Mouse (Mus musculus) MEL (cell line): ENCODE results near the gene Mrto4. TPM values are rescaled to one million over a fixed set of nuclear protein-coding genes. Genes with fewer than 3 reads are reported as not detected.

Experiments used
- DNase-seq: peaks from one replicate; pipeline ENCODE4 v3.0.0; 2011; ENCODE audit warnings: low read depth, low spot score
- H3K27ac ChIP-seq: 2 replicates; pipeline ENCODE4 v1.5.1; 2012; ENCODE audit warnings: low read depth, mild to moderate bottlenecking, control low read depth, low read length, moderate library complexity; ENCODE audit not compliant: control insufficient read depth
- H3K27me3 ChIP-seq, 2 experiments: fragments of 150-350 bp in 1 of 2; sonication (generic) in 1 of 2; 2 replicates each; pipeline ENCODE4 v1.6.1; 2012; ENCODE audit warnings: low read length in 2 of 2, mild to moderate bottlenecking in 2 of 2, improper control_type of control experiment in 1 of 2, moderate library complexity in 1 of 2; ENCODE audit not compliant: insufficient read depth in 2 of 2, control insufficient read depth in 1 of 2
- H3K36me3 ChIP-seq, 2 experiments: 2 replicates each; pipeline ENCODE4 v1.6.1; 2012 to 2014; ENCODE audit warnings: low read length in 2 of 2, improper control_type of control experiment in 1 of 2, inconsistent platforms in 1 of 2, mild to moderate bottlenecking in 1 of 2; ENCODE audit not compliant: insufficient read depth in 2 of 2, control insufficient read depth in 1 of 2
- H3K4me1 ChIP-seq, 2 experiments: fragments of 150-350 bp in 1 of 2; sonication (generic) in 1 of 2; 2 replicates each; pipeline ENCODE4 v1.6.1; 2012; ENCODE audit warnings: low read length in 2 of 2, improper control_type of control experiment in 1 of 2, mild to moderate bottlenecking in 1 of 2; ENCODE audit not compliant: insufficient read depth in 2 of 2, control insufficient read depth in 1 of 2
- H3K4me3 ChIP-seq, 2 experiments: fragments of 150-350 bp in 1 of 2; sonication (generic) in 1 of 2; 2 replicates each; pipeline ENCODE4 v1.5.1; 2012; ENCODE audit warnings: low read depth in 2 of 2, low read length in 2 of 2, mild to moderate bottlenecking in 2 of 2, moderate library complexity in 2 of 2, control low read depth in 1 of 2, improper control_type of control experiment in 1 of 2; ENCODE audit not compliant: control insufficient read depth in 1 of 2, insufficient read depth in 1 of 2
- H3K79me2 ChIP-seq: 2 replicates; pipeline ENCODE4 v1.6.1; 2012; ENCODE audit warnings: mild to moderate bottlenecking, low read length, moderate library complexity; ENCODE audit not compliant: control insufficient read depth, poor library complexity, insufficient read depth
- H3K9ac ChIP-seq: 2 replicates; pipeline ENCODE4 v1.6.1; 2012; ENCODE audit warnings: low read depth, mild to moderate bottlenecking, control low read depth, low read length, moderate library complexity; ENCODE audit not compliant: control insufficient read depth, poor library complexity, severe bottlenecking
- H3K9me3 ChIP-seq: fragments of 150-350 bp; sonication (generic); replicated peaks from 2 replicates; pipeline ENCODE4 v1.6.1; 2012; ENCODE audit warnings: mild to moderate bottlenecking, low read length, improper control_type of control experiment, moderate library complexity; ENCODE audit not compliant: insufficient read depth
- CHD1 ChIP-seq: IDR thresholded peaks from 2 replicates; pipeline ENCODE4 v1.6.1; 2012; ENCODE audit warnings: low read depth, mild to moderate bottlenecking, inconsistent platforms, low read length, improper control_type of control experiment
- CTCF ChIP-seq, 3 experiments: IDR thresholded peaks in 2 of 3; conservative IDR thresholded peaks in 1 of 3; 2 replicates each; pipeline ENCODE4 v1.5.1; 2011 to 2012; ENCODE audit warnings: low read length in 3 of 3, low read depth in 2 of 3, mild to moderate bottlenecking in 2 of 3, improper control_type of control experiment in 1 of 3, inconsistent platforms in 1 of 3, mixed read lengths in 1 of 3, moderate library complexity in 1 of 3; ENCODE audit not compliant: control insufficient read depth in 1 of 3, insufficient read depth in 1 of 3, poor library complexity in 1 of 3, severe bottlenecking in 1 of 3
- EP300 ChIP-seq, 2 experiments: IDR thresholded peaks; 2 replicates each; pipeline ENCODE4 v1.6.1; 2011; ENCODE audit warnings: improper control_type of control experiment in 2 of 2, low read length in 2 of 2, low read depth in 1 of 2, mild to moderate bottlenecking in 1 of 2
- ETS1 ChIP-seq: IDR thresholded peaks from 2 replicates; pipeline ENCODE4 v1.6.1; 2012; ENCODE audit warnings: low read depth, mild to moderate bottlenecking, inconsistent platforms, low read length, improper control_type of control experiment, moderate library complexity
- GATA1 ChIP-seq: IDR thresholded peaks from 2 replicates; pipeline ENCODE4 v1.6.1; 2011; ENCODE audit warnings: low read depth, low read length, improper control_type of control experiment
- JUND ChIP-seq: IDR thresholded peaks from 2 replicates; pipeline ENCODE4 v1.6.1; 2011; ENCODE audit warnings: low read depth, mild to moderate bottlenecking, improper control_type of control experiment, low read length
- KAT2A ChIP-seq: conservative IDR thresholded peaks from 2 replicates; pipeline ENCODE4 v1.6.1; 2012; ENCODE audit warnings: low read depth, low read length, improper control_type of control experiment, inconsistent platforms
- MAFK ChIP-seq: IDR thresholded peaks from 2 replicates; pipeline ENCODE4 v1.6.1; 2011; ENCODE audit warnings: low read depth, mild to moderate bottlenecking, low read length, improper control_type of control experiment, borderline replicate concordance
- MAX ChIP-seq: IDR thresholded peaks from 2 replicates; pipeline ENCODE4 v1.6.1; 2011; ENCODE audit warnings: low read length, improper control_type of control experiment
- MEF2A ChIP-seq: IDR thresholded peaks from 2 replicates; pipeline ENCODE4 v1.6.1; 2014; ENCODE audit warnings: low read depth, mild to moderate bottlenecking, inconsistent platforms, low read length, improper control_type of control experiment; ENCODE audit not compliant: poor library complexity, insufficient replicate concordance, severe bottlenecking; ENCODE audit errors: extremely low read depth
- MXI1 ChIP-seq: IDR thresholded peaks from 2 replicates; pipeline ENCODE4 v1.6.1; 2011; ENCODE audit warnings: mild to moderate bottlenecking, low read depth, low read length, improper control_type of control experiment
- MYC ChIP-seq: IDR thresholded peaks from 2 replicates; pipeline ENCODE4 v1.6.1; 2011; ENCODE audit warnings: low read depth, mild to moderate bottlenecking, low read length, improper control_type of control experiment, moderate library complexity
- POLR2AphosphoS5 ChIP-seq: IDR thresholded peaks from 2 replicates; pipeline ENCODE4 v1.6.1; 2012; ENCODE audit warnings: low read depth, borderline replicate concordance, mild to moderate bottlenecking, inconsistent platforms, low read length, moderate library complexity, mixed read lengths
- RAD21 ChIP-seq: IDR thresholded peaks from 2 replicates; pipeline ENCODE4 v1.6.1; 2011; ENCODE audit warnings: mild to moderate bottlenecking, low read depth, low read length, improper control_type of control experiment
- SIN3A ChIP-seq: IDR thresholded peaks from 2 replicates; pipeline ENCODE4 v1.6.1; 2012; ENCODE audit warnings: low read length, improper control_type of control experiment, inconsistent platforms
- TCF12 ChIP-seq: IDR thresholded peaks from 2 replicates; pipeline ENCODE4 v1.6.1; 2014; ENCODE audit warnings: low read depth, mild to moderate bottlenecking, inconsistent platforms, low read length, improper control_type of control experiment, moderate library complexity
- ZC3H11A ChIP-seq: IDR thresholded peaks from 2 replicates; pipeline ENCODE4 v1.6.1; 2012; ENCODE audit warnings: low read depth, mild to moderate bottlenecking, inconsistent platforms, low read length, improper control_type of control experiment
- ZKSCAN1 ChIP-seq: IDR thresholded peaks from 2 replicates; pipeline ENCODE4 v1.6.1; 2012; ENCODE audit warnings: low read depth, mild to moderate bottlenecking, inconsistent platforms, low read length, improper control_type of control experiment, moderate library complexity
- ZMIZ1 ChIP-seq: IDR thresholded peaks from 2 replicates; pipeline ENCODE4 v1.6.1; 2012; ENCODE audit warnings: low read depth, mild to moderate bottlenecking, inconsistent platforms, low read length, improper control_type of control experiment, moderate library complexity
- ZNF384 ChIP-seq: IDR thresholded peaks from 2 replicates; pipeline ENCODE4 v1.6.1; 2012; ENCODE audit warnings: low read depth, mild to moderate bottlenecking, inconsistent platforms, low read length, improper control_type of control experiment
- polyA plus RNA-seq, 2 experiments: library from polyadenylated mRNA; stranded (reverse) in 1 of 2; unstranded in 1 of 2; fragments of >175 nt in 1 of 2; fragments of >200 nt in 1 of 2; gene quantifications; 2 replicates each; pipeline versions ENCODE4 v1.2.1 to v1.2.4; 2012; ENCODE audit warnings: low replicate concordance in 2 of 2, low read depth in 1 of 2; ENCODE audit not compliant: insufficient read length in 2 of 2, insufficient read depth in 1 of 2, missing spikeins in 1 of 2
- total RNA-seq: library from RNA; depleted of rRNA; stranded (reverse); fragments of 300-350 nt; gene quantifications from 2 replicates; pipeline ENCODE4 v1.2.3, GENCODE M21; 2012

Gene Mrto4
- total and polyA plus RNA-seq, 3 experiments = 253 to 353 TPM; not detected in 1

DNA sequence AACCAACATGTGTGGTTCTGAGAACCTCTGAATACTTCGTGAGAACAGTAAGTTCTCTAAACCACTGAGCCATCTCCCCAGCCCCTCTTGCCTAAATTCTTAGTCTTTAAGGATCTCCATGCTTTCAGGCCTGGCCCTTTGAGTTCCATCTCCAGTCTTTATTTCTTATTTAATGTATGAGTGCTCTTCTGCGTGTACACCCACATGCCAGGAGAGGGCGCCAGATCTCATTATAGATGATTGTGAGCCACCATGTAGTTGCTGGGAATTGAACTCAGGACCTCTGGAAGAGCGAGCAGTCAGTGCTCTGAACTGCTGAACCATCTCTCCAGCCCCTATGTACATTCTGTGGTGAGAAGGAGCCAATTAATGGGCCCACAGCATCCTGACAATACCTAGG, 39.7 kb downstream of the Mrto4 start (continued):
- TF ChIP-seq CTCF (IDR thresholded peaks at IDR 0.05 in 2 of 3, conservative IDR thresholded peaks at IDR 0.05 in 1 of 3; ENCODE audit: control insufficient read depth in 1 of 3, insufficient read depth in 1 of 3, low read depth in 2 of 3, low read length in 3 of 3, poor library complexity in 1 of 3, severe bottlenecking in 1 of 3) (peak; percentile 59 to 69 (median 67)), MXI1 (no peak), ZMIZ1 (no peak), MYC (no peak), KAT2A (no peak), ZC3H11A (peak; percentile 36), POLR2AphosphoS5 (no peak), RAD21 (peak; percentile 47), GATA1 (no peak)
- TF ChIP-seq, all 39 proteins: peak for 4

DNA sequence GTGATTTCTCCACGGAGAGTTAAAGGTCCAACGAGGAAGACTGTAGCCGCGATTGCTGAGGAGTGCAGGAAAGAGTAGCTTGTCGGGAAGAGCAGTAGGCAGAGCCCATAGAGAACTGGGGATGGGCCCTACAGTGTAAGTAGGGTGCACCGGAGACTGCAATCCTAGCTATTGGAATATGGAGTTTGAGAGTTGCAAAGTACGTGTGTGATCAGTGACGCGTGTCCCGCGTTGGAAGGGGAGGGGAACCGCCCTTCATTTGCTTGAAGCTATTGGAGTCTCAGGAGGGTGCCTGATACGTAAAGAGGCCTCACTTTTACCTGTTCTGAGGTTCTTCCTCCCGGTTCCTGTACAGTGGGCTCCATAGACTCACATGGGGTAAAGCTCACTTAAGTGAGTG, 40.7 kb downstream of the Mrto4 start:
- Histone ChIP-seq H3K9ac (peak overlapping the region; percentile 93), H3K27ac (no peak overlapping the region), H3K36me3 (no peaks in the 10 kb centered on the region; a peak in 1 of 4 replicates), H3K79me2 (peaks cover 4% of the 10 kb centered on the region; the same call in 1 of the 2 replicates), H3K4me3 (peak overlapping the region; percentile 86 to 88), H3K4me1 (peaks cover 0 to 9% of the 10 kb centered on the region in 2 experiments; a peak in 2 of 4 replicates), H3K9me3 (no peaks in the 10 kb centered on the region), H3K27me3 (no peaks in the 10 kb centered on the region)
- TF ChIP-seq JUND (no peak), ETS1 (no peak), ZNF384 (no peak), SIN3A (0 out of 2 replicates have a peak, but pooled peaks have one; percentile 19), CHD1 (no peak), MYC (0 out of 2 replicates have a peak, but pooled peaks have one; percentile 43), ZKSCAN1 (no peak), GATA1 (0 out of 2 replicates have a peak, but pooled peaks have one; percentile 12), MXI1 (peak; percentile 52; the same call in 1 of the 2 replicates), MAFK (no peak), MEF2A (no peak), TCF12 (no peak), MAX (peak; percentile 49; the same call in 1 of the 2 replicates), EP300 (IDR thresholded peaks at IDR 0.05; ENCODE audit: low read depth in 1 of 2, low read length in 2 of 2) (no peak), POLR2AphosphoS5 (no peak)
- DNase-seq = peak; percentile 74
